Mouse (Mus musculus) neural tube, embryonic 11.5 days (tissue): ENCODE data around the gene Pla2g3. TPM values are rescaled to one million over a fixed set of nuclear protein-coding genes. Genes with fewer than 3 reads are reported as not detected.

ENCODE experiments used
- ATAC-seq: fragments of 200-750 bp; cut with Nextera tagmentation; 2 replicates; pipeline ENCODE4 v1.8.0; 2017; ENCODE audit warnings: moderate number of reproducible peaks, mild to moderate bottlenecking, moderate TSS enrichment, moderate library complexity; ENCODE audit not compliant: insufficient read depth, low FRiP score, low TSS enrichment
- DNase-seq: peaks from one replicate; pipeline ENCODE4 v3.0.0-alpha.2; 2015; ENCODE audit warnings: low spot score
- H3K27ac ChIP-seq: fragments of 300-500 bp; sonication (generic); 2 replicates; pipeline ENCODE4 v1.5.1; 2014; ENCODE audit warnings: low read depth, mild to moderate bottlenecking, low read length
- H3K27me3 ChIP-seq: fragments of 300-500 bp; sonication (generic); 2 replicates; pipeline ENCODE4 v1.6.1; 2014; ENCODE audit warnings: mild to moderate bottlenecking, low read length, mixed read lengths; ENCODE audit not compliant: control insufficient read depth, insufficient read depth
- H3K36me3 ChIP-seq: fragments of 300-500 bp; sonication (generic); 2 replicates; pipeline ENCODE4 v1.6.1; 2014; ENCODE audit warnings: mild to moderate bottlenecking, low read length, moderate library complexity, mixed read lengths; ENCODE audit not compliant: control insufficient read depth, insufficient read depth
- H3K4me1 ChIP-seq: fragments of 300-500 bp; sonication (generic); 2 replicates; pipeline ENCODE4 v1.6.1; 2014; ENCODE audit warnings: low read length, mixed read lengths; ENCODE audit not compliant: control insufficient read depth, insufficient read depth
- H3K4me2 ChIP-seq: fragments of 300-500 bp; sonication (generic); 2 replicates; pipeline ENCODE4 v1.6.1; 2014; ENCODE audit warnings: low read depth, mild to moderate bottlenecking, moderate library complexity
- H3K4me3 ChIP-seq: fragments of 300-500 bp; sonication (generic); 2 replicates; pipeline ENCODE4 v1.5.1; 2014; ENCODE audit warnings: low read depth, low read length
- H3K9ac ChIP-seq: fragments of 300-500 bp; sonication (generic); 2 replicates; pipeline ENCODE4 v1.6.1; 2014; ENCODE audit warnings: mild to moderate bottlenecking, low read length
- H3K9me3 ChIP-seq: fragments of 300-500 bp; sonication (generic); 2 replicates; pipeline ENCODE4 v1.6.1; 2016; ENCODE audit warnings: low read length; ENCODE audit not compliant: control insufficient read depth
- WGBS: fragments of 180-500 bp; shearing (Covaris S2); extraction: QIAGEN DNeasy Blood & Tissue Kit; methylation state at CpG from one replicate; pipeline ENCODE4 v1.1.7; 2014; 5-methylcytosine and 5-hydroxymethylcytosine counted together
- polyA plus RNA-seq: library from polyadenylated mRNA; unstranded; fragments of >200 nt; fragmentation: Nextera tagmentation; extraction: Ambion mirVana; gene quantifications from 2 replicates; pipeline ENCODE4 v1.2.1, GENCODE M21; 2014

Pla2g3 gene
- polyA plus RNA-seq, 1 experiment from 2014 or later: 1.7 TPM

DNA sequence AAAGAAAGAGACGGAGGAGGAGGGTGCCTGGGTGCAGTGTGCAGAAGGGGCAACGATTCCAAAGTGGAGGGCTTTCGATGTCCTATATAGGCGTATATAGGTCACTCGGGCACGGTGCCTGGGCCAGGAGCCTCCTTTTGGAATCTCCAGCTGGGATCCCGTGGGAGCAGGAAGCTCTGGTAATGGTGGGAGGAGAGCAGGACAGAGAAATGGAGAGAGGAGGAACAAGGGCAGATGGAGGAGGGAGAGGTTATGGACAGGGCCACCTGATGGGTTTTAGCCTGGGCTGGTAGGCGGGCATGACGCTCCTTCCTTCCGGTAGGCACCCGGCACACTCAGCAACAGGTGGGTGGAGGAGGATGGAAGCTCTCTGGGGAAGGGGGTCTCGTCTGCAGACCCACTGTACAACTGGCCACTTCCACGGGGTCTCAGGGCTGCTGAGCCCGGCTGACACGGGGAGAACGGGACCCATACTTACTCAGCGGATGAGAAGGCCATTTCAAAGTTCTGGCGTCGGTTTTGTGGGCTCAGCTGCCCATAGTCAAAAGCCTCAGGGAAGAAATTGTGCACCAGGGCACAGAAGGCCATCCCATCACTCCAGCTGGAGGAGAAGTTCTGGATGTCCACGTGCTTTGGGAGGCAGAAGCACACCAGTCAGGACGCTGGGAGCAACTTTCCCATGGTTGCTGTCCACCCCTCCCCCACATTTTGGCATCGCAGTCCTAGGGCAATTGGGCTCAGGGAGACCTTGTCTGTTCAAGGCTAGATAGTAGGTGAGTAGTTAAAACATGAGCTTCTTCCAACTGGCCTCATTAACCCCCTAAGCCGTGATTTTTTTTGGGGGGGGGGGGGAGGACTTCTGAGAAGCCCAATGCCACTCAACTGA lies 33.5 kb downstream of the Pla2g3 start:
- Histone ChIP-seq H3K36me3 (peaks cover 6% of the 10 kb centered on the region; the same call in 1 of the 2 replicates), H3K4me1 (peaks cover 3% of the 10 kb centered on the region), H3K4me2 (no peak overlapping the region), H3K27me3 (peaks cover 5% of the 10 kb centered on the region; the same call in 1 of the 2 replicates), H3K9me3 (no peaks in the 10 kb centered on the region), H3K4me3 (no peak overlapping the region), H3K27ac (no peak overlapping the region), H3K9ac (no peak overlapping the region)
- DNase-seq: no peak
- WGBS: 89% methylated on average over 23 of the region's 23 CpGs
- ATAC-seq: no peak

DNA sequence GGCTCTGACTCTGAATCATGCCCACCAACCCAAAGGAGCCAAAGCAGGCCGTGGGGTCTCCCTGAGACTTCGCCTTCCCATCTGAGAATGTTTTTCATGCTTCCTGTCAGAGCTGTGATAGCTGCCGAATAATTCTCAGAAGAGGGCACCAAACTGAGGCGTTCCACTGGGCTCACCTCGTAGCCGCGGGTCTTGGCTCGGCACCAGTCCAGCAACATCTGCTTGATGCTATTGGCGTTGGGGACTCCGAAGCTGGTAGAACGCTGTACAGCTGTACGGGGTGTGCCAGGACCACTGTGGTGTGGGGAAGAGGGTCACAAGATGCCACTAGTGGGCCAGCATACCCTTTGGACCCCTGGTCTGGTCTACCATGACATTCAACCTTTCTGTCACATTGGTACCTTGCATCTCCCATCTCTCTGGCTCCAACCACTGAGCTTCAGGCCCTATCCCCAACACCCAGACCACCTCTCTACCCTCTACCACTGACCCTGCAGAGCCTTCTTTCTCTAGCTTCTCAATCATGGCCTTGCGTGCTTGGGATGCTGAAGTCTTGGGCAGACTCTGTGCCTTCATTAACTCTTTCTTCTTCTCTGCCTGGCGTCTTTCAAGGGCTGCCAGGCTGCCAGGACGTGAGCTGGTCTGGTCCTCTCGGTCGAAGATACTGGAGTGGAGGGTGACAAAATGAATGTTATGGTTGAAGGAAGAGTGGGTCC lies 34.4 kb downstream of the Pla2g3 start:
- Histone ChIP-seq H3K27ac (no peak overlapping the region), H3K4me2 (no peak overlapping the region), H3K9me3 (no peaks in the 10 kb centered on the region), H3K27me3 (no peaks in the 10 kb centered on the region), H3K36me3 (peaks cover 6% of the 10 kb centered on the region), H3K4me3 (no peak overlapping the region), H3K4me1 (peaks cover under 1% of the 10 kb centered on the region), H3K9ac (no peak overlapping the region)
- ATAC-seq (no peak), DNase-seq (no peak)
- 96% methylated on average over 17 of the region's 17 CpGs for WGBS

DNA sequence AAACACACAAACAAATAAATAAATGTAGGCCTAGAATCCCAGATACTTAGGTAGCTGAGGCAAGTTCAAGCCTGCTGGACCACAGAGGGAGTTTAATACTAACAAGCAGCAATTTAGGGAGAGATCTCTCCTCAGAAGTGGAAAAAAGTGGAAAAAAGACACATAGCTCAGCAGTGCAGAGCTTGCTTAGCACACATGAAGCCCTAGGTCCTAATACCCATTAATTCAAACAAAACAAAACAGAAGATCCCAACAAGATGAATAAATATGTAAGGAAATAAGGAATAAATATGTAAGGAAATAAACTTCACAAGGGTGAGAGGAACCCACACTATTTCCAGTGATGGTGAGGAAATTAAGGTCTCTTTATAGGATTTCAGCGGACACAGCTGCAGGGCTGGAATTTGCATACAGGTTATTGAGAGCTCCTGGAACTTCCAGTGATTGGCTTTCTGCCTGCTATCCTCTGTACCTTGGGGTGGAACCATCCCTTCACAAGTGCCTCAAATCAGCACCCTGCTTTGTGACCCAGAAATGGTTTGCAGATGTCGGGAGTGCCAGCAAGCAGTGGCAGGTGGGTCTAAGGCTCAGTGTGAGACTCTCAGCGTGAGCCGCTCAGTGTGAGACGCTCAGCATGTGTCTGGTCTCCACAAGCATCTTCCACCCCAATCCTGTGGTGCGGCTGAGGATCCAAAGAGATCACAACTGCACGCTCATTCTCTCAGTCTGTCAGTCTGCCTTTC lies 35.9 kb downstream of the Pla2g3 start:
- H3K9ac ChIP-seq: no peak overlapping the region
- H3K27ac ChIP-seq: no peak overlapping the region
- H3K9me3 ChIP-seq: no peaks in the 10 kb centered on the region
- peaks cover 10% of the 10 kb centered on the region for H3K36me3 ChIP-seq
- 88% methylated on average over 7 of the region's 7 CpGs for WGBS
- no peaks in the 10 kb centered on the region for H3K27me3 ChIP-seq
- H3K4me2 ChIP-seq: no peak overlapping the region
- no peak overlapping the region for H3K4me3 ChIP-seq
- ATAC-seq (no peak), DNase-seq (no peak)
- no peaks in the 10 kb centered on the region for H3K4me1 ChIP-seq

DNA sequence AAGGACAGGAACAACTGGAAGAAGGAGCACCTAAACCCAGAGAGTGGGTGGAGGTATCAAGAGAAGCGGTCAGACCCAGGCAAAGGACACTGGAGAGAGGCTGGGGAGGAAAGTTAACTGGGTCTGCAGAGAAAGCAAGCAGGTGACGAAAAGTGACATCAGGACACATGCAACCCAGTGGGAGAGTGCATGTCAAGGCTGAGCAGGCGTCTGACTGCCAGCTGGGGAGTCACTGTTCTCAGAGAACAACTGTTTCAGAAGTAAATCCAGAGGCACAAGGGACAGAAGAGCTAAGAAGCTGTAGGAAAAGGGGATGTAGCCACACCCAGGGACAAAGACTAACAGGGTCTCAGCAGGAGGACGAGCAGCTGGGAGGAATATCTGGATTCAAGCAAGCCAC lies 37.5 kb downstream of the Pla2g3 start:
- Histone ChIP-seq H3K4me3 (no peak overlapping the region), H3K4me2 (no peak overlapping the region), H3K27me3 (no peaks in the 10 kb centered on the region), H3K4me1 (no peaks in the 10 kb centered on the region), H3K9me3 (no peaks in the 10 kb centered on the region), H3K36me3 (peaks cover 19% of the 10 kb centered on the region), H3K27ac (no peak overlapping the region), H3K9ac (no peak overlapping the region)
- DNase-seq: no peak
- 88% methylated on average over 4 of the region's 4 CpGs for WGBS
- no peak for ATAC-seq

DNA sequence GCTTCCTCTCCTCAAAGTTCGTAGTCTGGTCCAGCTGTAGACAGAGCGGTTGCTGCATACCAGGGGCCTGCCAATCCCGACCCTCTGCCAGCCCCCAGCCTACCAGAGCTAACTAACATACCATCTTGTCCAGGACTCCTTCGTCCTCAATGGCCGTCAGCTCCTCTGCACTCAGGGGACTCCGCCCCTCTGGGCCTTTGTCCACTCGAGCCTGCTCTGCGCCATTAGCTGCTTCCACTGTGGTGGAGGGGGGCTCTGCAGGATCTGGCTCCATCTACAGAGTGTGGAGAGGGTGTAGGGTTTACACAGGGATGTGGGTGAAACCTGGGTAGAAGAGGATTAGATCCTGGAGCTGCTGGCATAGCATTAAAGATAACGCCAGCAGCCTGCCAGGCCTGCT lies 38.1 kb downstream of the Pla2g3 start:
- peaks cover 21% of the 10 kb centered on the region for H3K36me3 ChIP-seq
- H3K27ac ChIP-seq: no peak overlapping the region
- no peaks in the 10 kb centered on the region for H3K9me3 ChIP-seq
- no peak overlapping the region for H3K4me3 ChIP-seq
- H3K9ac ChIP-seq: no peak overlapping the region
- no peak overlapping the region for H3K4me2 ChIP-seq
- 78% methylated on average over 8 of the region's 9 CpGs for WGBS
- no peak for ATAC-seq
- DNase-seq: no peak
- H3K27me3 ChIP-seq: no peaks in the 10 kb centered on the region
- H3K4me1 ChIP-seq: no peaks in the 10 kb centered on the region

DNA sequence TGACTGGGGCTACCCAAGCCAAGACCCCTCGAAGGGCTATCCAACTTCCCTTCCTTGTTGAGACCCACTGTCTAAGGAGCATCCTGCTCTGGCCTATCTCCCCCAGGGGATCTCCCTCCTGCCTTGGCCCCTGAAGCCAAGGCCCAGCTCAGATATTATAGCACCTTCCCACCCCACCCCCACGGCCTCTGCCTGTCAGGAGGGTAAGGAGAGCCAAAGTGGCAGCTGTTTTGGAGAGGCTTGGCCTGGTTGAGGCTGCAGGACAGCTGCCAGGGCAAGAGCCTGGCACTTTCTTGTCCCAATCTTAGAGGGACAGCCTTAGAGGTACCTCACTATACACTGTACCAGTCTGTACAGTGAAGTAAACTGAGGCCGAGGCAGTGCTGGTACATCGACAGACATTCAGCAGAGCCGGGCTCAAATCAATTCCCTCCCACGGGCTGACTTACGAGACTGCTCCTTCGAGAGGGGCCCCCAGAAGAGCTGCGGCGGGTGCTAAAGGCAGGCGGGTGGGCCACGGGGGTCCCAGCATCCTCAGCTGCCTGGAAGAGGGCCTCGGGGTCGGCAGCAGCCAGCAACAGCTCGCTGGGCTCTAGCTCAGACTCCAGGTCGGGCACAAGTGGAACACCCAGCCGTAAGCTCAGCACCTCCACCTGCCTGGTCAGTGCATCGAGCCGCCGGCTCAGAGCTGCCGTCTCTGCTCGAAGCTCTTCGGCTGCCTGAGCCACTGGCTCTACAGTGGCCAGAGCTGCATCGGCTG lies 39.1 kb downstream of the Pla2g3 start:
- Histone ChIP-seq H3K36me3 (peaks cover 21% of the 10 kb centered on the region), H3K4me3 (no peak overlapping the region), H3K9me3 (no peaks in the 10 kb centered on the region), H3K4me2 (no peak overlapping the region), H3K4me1 (no peaks in the 10 kb centered on the region), H3K27ac (no peak overlapping the region), H3K27me3 (no peaks in the 10 kb centered on the region), H3K9ac (no peak overlapping the region)
- 95% methylated on average over 24 of the region's 24 CpGs for WGBS
- no peak for ATAC-seq
- DNase-seq: no peak

DNA sequence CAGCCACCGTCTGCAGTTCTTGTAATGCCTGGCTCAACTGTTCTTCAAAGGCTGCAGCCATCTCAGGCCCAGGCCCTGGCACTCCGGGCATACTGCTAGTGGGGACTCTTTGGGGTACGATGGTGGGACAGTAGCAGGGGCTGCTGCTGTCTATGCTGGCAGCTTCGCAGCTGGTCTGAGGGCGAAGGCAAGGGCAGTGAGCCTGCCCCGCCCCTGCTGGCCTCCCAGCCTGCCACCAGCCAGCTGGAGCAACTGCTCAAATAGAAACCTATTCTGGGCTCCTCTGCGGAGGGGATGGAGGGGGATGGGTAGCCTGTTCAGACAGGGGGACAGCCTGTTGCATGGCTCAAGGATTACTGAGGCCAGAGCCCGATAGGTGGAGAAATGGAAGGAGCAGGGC lies 39.7 kb downstream of the Pla2g3 start:
- Histone ChIP-seq H3K4me2 (no peak overlapping the region), H3K9ac (no peak overlapping the region), H3K36me3 (peaks cover 22% of the 10 kb centered on the region), H3K27me3 (no peaks in the 10 kb centered on the region), H3K27ac (no peak overlapping the region), H3K9me3 (no peaks in the 10 kb centered on the region), H3K4me1 (no peaks in the 10 kb centered on the region), H3K4me3 (no peak overlapping the region)
- DNase-seq (no peak), ATAC-seq (no peak)
- 91% methylated on average over 8 of the region's 8 CpGs for WGBS

DNA sequence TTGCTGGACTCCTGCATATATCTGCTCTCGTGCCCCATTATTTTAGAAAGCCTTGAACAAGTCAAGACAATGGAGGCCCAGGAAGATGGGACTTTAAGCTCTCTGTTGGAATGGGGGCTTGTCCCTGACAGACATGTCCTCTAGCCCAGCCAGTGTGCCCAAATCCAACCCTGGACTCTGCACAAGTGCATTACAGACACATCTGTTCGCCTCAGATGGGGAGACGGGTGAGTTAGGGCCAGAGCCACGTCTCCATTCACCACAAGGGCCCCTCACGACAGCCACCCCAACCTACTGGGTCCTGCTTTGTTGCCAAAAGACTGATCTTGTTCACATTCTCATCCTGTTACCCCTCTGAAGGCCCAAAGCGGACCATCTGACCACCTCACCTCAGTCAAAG lies 40.1 kb downstream of the Pla2g3 start:
- H3K9me3 ChIP-seq: no peaks in the 10 kb centered on the region
- no peaks in the 10 kb centered on the region for H3K4me1 ChIP-seq
- no peaks in the 10 kb centered on the region for H3K27me3 ChIP-seq
- H3K4me3 ChIP-seq: no peak overlapping the region
- H3K36me3 ChIP-seq: peaks cover 22% of the 10 kb centered on the region
- H3K27ac ChIP-seq: no peak overlapping the region
- no peak for DNase-seq
- no peak overlapping the region for H3K4me2 ChIP-seq
- ATAC-seq: no peak
- H3K9ac ChIP-seq: no peak overlapping the region
- 91% methylated on average over 6 of the region's 6 CpGs for WGBS
